Mouse (Mus musculus) leukemia stem cell, adult 10-12 weeks (primary cell): ENCODE measurements around the gene G0s2. TPM values are rescaled to one million over a fixed set of nuclear protein-coding genes. Genes with fewer than 3 reads are reported as not detected.

ENCODE experiments used
- polyA plus RNA-seq: library from polyadenylated mRNA; stranded (reverse); fragments of >175 nt; gene quantifications from 2 replicates; pipeline ENCODE4 v1.2.3, GENCODE M21; 2012; ENCODE audit warnings: low replicate concordance

G0s2 gene
- polyA plus RNA-seq: 2.6 and 4.0 TPM in 2 replicates

DNA sequence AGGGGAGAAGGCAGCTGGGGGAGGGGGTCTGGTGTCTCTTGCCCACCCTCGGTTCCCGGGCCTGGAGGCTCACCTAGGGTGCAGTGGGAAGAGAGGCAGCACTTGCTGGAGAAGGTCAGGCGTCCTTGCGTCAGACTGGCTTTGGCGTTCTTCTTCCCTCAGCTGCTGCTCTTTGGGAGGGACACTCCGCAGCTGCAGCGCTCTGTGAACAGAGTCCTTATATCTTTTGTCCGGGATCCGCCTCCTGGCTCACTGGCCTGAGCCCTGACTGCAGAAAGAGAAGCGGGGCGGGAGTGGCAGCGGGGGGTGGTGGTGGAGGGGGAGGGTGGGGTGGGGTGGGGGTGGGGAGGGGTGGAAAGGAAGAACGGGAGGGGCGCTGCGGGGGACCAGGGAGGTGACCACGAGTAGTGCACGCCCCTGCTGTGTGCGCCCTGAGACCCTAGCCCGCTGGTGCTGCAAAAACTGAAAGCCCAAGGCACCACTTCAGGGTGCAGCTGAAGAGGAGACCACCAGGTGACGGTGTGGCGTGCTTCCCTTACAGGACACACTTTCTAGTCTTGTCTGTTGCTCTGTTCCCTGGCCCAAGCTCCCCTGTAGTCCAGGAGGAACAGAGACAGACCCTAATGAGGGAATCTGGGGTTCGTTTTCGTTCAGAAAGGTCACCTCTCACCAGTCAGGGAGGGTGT lies at the start of gene G0s2:
G0s2 (minus strand) TSS at position 302 of the 686 bp plus-strand sequence.

DNA sequence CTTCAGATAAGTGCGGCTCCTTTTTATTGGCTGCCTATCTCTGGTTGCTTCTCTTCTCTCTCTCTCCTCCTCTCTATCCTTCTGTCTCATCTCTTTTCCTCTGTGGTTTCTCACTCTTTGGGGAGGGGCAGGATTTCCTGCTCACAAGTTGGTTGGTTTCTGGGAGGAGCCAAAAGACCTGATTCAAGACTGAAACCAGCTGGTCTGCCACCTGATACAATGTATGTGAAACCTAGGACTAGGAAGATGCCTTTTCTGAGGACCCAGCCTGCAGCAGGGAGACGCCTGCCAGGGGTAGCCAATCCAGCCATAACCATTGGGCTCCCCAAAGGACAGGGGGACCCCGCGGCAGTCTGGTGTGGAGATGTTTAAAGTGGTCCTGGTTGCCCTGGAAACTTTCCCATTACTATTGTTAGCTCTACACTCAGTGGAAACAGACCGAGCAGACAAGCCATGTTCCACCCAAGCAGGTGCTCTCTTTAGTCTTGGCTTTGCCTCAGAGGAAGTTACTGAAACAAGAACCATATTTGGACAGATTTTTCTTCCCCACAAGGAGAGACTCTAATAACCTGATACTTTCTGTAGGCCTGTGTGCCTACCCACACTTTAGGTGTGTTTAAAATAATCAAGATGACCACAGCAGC lies 8.9 kb downstream of the G0s2 start, which contains the start of gene Hsd11b1:
Hsd11b1 (minus strand) TSS at position 121 of the 644 bp plus-strand sequence.

Other genes starting within 250 kb of the G0s2 start
- not detected in 2 replicates for gene Syt14, start 237.4 kb downstream of the G0s2 start, polyA plus RNA-seq
- 3.2 and 4.9 TPM in 2 replicates for gene Diexf, start 142.9 kb downstream of the G0s2 start, polyA plus RNA-seq
- gene Irf6, start 120.1 kb downstream of the G0s2 start, polyA plus RNA-seq: not detected in 2 replicates
- gene A130010J15Rik, start 105.2 kb downstream of the G0s2 start, polyA plus RNA-seq: 0.34 and 1.2 TPM in 2 replicates
- 14.2 and 22.6 TPM in 2 replicates for gene Traf3ip3, start 71.5 kb downstream of the G0s2 start, polyA plus RNA-seq
- gene Lamb3, start 65.5 kb downstream of the G0s2 start, polyA plus RNA-seq: 0.10 TPM in 1 of 2 replicates, not detected in the other
- 0.54 TPM in 1 of 2 replicates, not detected in the other for gene Hsd11b1, start 9.1 kb downstream of the G0s2 start, polyA plus RNA-seq
- not detected in 2 replicates for gene Camk1g, start 97.1 kb upstream of the G0s2 start, polyA plus RNA-seq